Mouse (Mus musculus) midbrain, postnatal 0 days (tissue): ENCODE results near the gene Aff3. TPM values are rescaled to one million over a fixed set of nuclear protein-coding genes. Genes with fewer than 3 reads are reported as not detected.
A peak's percentile ranks its signal among the peaks of the same experiment; 100 is the strongest.

Experiments used
- ATAC-seq: fragments of 200-750 bp; cut with Nextera tagmentation; 2 replicates; pipeline ENCODE4 v1.8.0; 2017; ENCODE audit warnings: moderate number of reproducible peaks, mild to moderate bottlenecking, moderate TSS enrichment, moderate library complexity; ENCODE audit not compliant: low FRiP score
- DNase-seq: peaks from one replicate; pipeline ENCODE4 v3.0.0-alpha.2; 2015; ENCODE audit warnings: low spot score
- H3K27ac ChIP-seq: fragments of 300-500 bp; sonication (generic); 2 replicates; pipeline ENCODE4 v1.5.1; 2014; ENCODE audit warnings: low read depth, mild to moderate bottlenecking, low read length, mixed read lengths
- H3K27me3 ChIP-seq: fragments of 300-500 bp; sonication (generic); 2 replicates; pipeline ENCODE4 v1.6.1; 2014; ENCODE audit warnings: low read length, control low read depth, mixed read lengths; ENCODE audit not compliant: insufficient read depth
- H3K36me3 ChIP-seq: fragments of 300-500 bp; sonication (generic); 2 replicates; pipeline ENCODE4 v1.6.1; 2014; ENCODE audit warnings: low read length, control low read depth, mixed read lengths; ENCODE audit not compliant: insufficient read depth
- H3K4me1 ChIP-seq: fragments of 300-500 bp; sonication (generic); 2 replicates; pipeline ENCODE4 v1.6.1; 2014; ENCODE audit warnings: mild to moderate bottlenecking, control low read depth, antibody characterized with exemption, low read length, mixed read lengths; ENCODE audit not compliant: insufficient read depth
- H3K4me2 ChIP-seq: fragments of 300-500 bp; sonication (generic); 2 replicates; pipeline ENCODE4 v1.6.1; 2014; ENCODE audit warnings: low read depth, mild to moderate bottlenecking, low read length, mixed read lengths; ENCODE audit not compliant: poor library complexity, severe bottlenecking
- H3K4me3 ChIP-seq: fragments of 300-500 bp; sonication (generic); 2 replicates; pipeline ENCODE4 v1.5.1; 2014; ENCODE audit warnings: low read depth, mild to moderate bottlenecking, low read length, moderate library complexity
- H3K9ac ChIP-seq: fragments of 300-500 bp; sonication (generic); replicated peaks from 2 replicates; pipeline ENCODE4 v1.6.1; 2014; ENCODE audit warnings: mild to moderate bottlenecking, low read length, moderate library complexity, mixed read lengths; ENCODE audit not compliant: poor library complexity, severe bottlenecking
- H3K9me3 ChIP-seq: fragments of 300-500 bp; sonication (generic); 2 replicates; pipeline ENCODE4 v1.6.1; 2016; ENCODE audit warnings: low read length, control low read depth
- CTCF ChIP-seq: IDR thresholded peaks from 2 replicates; pipeline ENCODE4 v1.5.1; 2016; ENCODE audit warnings: antibody characterized with exemption, mild to moderate bottlenecking
- whole genome bisulfite sequencing: fragments of 180-500 bp; shearing (Covaris S2); extraction: QIAGEN DNeasy Blood & Tissue Kit; methylation state at CpG from one replicate; pipeline ENCODE4 v1.1.7; 2014; 5-methylcytosine and 5-hydroxymethylcytosine counted together
- polyA plus RNA-seq: library from polyadenylated mRNA; unstranded; fragments of >200 nt; fragmentation: Nextera tagmentation; extraction: Ambion mirVana; gene quantifications from 2 replicates; pipeline ENCODE4 v1.2.1, GENCODE M21; 2015
- total RNA-seq: library from RNA; depleted of rRNA; stranded (reverse); fragments of >200 nt; gene quantifications from 2 replicates; pipeline ENCODE4 v1.2.3, GENCODE M21; 2014

The Aff3 gene
- total and polyA plus RNA-seq, 2 experiments from 2014 or later, result 20.6 to 61.2 TPM

DNA sequence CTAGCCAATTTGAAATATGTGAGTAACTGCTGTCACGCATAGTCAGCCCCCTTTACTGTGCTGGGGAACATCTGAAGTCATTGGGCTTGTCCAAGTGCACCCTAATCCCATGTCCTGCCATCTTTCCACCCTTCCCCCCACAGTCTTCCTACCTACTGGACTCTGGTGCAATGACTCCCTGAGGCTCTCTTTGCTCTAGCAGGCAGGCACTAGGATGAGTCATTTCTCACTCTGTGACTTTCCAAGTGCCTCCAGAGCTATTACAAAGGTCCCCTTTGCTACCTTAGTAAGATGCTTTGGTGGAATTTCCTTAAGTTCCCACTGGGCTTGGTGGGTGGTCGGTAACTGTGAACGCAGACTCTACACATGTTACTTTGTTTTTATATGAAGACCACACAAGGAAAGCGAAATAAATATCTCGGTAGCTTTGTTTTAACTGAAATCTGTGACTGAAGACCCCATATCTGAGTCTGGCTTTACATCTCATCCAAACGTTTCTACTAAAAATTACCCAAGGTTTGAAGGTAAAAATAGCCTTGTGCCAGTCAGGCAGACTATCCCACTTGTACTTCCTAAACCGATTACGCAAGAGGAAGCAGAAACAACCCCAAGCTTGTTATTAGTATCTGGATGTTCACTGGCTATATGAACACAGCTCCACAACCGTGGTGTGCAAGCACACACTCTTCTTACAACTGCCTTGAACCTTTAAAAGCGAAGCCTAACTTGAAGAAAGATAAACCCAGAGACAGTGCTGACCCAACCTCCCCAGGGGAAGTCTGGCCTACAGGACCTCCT lies 405.0 kb downstream of the Aff3 start:
- TF ChIP-seq CTCF, result no peak
- Histone ChIP-seq H3K4me3 (no peak overlapping the region), H3K27ac (no peak overlapping the region), H3K36me3 (no peaks in the 10 kb centered on the region), H3K9ac (no peak overlapping the region), H3K27me3 (no peaks in the 10 kb centered on the region), H3K9me3 (no peaks in the 10 kb centered on the region), H3K4me2 (no peak overlapping the region), H3K4me1 (no peaks in the 10 kb centered on the region)
- ATAC-seq (no peak), DNase-seq (no peak)
- 86% methylated on average over 10 of the region's 10 CpGs for WGBS

- no peak for TF ChIP-seq CTCF
- H3K27ac ChIP-seq, result no peak overlapping the region
- H3K9me3 ChIP-seq, result no peaks in the 10 kb centered on the region
- DNase-seq (no peak), ATAC-seq (no peak)
- H3K36me3 ChIP-seq, result no peaks in the 10 kb centered on the region
- no peak overlapping the region for H3K4me2 ChIP-seq
- no peak overlapping the region for H3K9ac ChIP-seq
- 86% methylated on average over 8 of the region's 8 CpGs for WGBS
- H3K27me3 ChIP-seq, result no peaks in the 10 kb centered on the region
- no peak overlapping the region for H3K4me3 ChIP-seq
- H3K4me1 ChIP-seq, result no peaks in the 10 kb centered on the region
Observed at GRCm38 (mm10) chr1:38254426-38254825, 410.3 kb downstream of the Aff3 start.

GRCm38 (mm10) chr1:38252766-38253079 lies 412.0 kb downstream of the Aff3 start:
- H3K4me2 ChIP-seq, result no peak overlapping the region
- H3K27ac ChIP-seq, result no peak overlapping the region
- DNase-seq (peak; percentile 33), ATAC-seq (no peak)
- no peaks in the 10 kb centered on the region for H3K36me3 ChIP-seq
- H3K4me1 ChIP-seq, result no peaks in the 10 kb centered on the region
- whole genome bisulfite sequencing, result 43% methylated on average over 2 of the region's 2 CpGs
- H3K27me3 ChIP-seq, result no peaks in the 10 kb centered on the region
- H3K9ac ChIP-seq, result no peak overlapping the region
- no peak overlapping the region for H3K4me3 ChIP-seq
- TF ChIP-seq CTCF, result peak; percentile 71
- no peaks in the 10 kb centered on the region for H3K9me3 ChIP-seq

- no peaks in the 10 kb centered on the region for H3K36me3 ChIP-seq
- no peak overlapping the region for H3K9ac ChIP-seq
- ATAC-seq, result no peak
- DNase-seq, result no peak
- no peaks in the 10 kb centered on the region for H3K27me3 ChIP-seq
- 85% methylated on average over 19 of the region's 19 CpGs for WGBS
- TF ChIP-seq CTCF, result no peak
- H3K4me3 ChIP-seq, result no peak overlapping the region
- no peak overlapping the region for H3K27ac ChIP-seq
- H3K9me3 ChIP-seq, result no peaks in the 10 kb centered on the region
- H3K4me1 ChIP-seq, result no peaks in the 10 kb centered on the region
- H3K4me2 ChIP-seq, result no peak overlapping the region
Observed at GRCm38 (mm10) chr1:38252031-38252765, 412.6 kb downstream of the Aff3 start.

DNA sequence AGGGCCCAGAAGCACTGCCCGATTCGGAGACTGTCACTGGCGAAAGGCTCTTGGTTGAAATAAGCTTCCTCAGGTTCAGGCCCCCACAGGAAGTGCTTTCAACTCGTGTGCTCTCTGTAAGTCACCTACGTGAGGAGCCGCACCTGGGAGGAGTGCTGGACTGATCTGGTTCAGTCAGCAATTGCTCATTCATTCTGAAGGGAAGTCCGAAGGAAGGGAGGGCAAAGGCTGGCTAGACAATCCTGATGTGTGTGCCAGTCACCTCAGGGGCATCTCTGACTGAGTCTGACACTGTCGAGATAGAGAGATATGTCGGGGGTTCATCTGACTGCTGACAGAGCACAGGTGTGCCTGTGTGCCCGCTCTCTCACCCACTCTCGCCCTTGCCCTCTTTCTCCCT lies 413.3 kb downstream of the Aff3 start:
- no peak for DNase-seq
- H3K36me3 ChIP-seq, result no peaks in the 10 kb centered on the region
- no peak overlapping the region for H3K4me3 ChIP-seq
- H3K9me3 ChIP-seq, result no peaks in the 10 kb centered on the region
- no peak overlapping the region for H3K4me2 ChIP-seq
- TF ChIP-seq CTCF, result no peak
- 92% methylated on average over 11 of the region's 11 CpGs for WGBS
- no peak overlapping the region for H3K9ac ChIP-seq
- no peak overlapping the region for H3K27ac ChIP-seq
- H3K4me1 ChIP-seq, result no peaks in the 10 kb centered on the region
- no peak for ATAC-seq
- H3K27me3 ChIP-seq, result no peaks in the 10 kb centered on the region

- Histone ChIP-seq H3K4me3 (no peak overlapping the region), H3K27me3 (no peaks in the 10 kb centered on the region), H3K4me2 (no peak overlapping the region), H3K36me3 (no peaks in the 10 kb centered on the region), H3K9ac (no peak overlapping the region), H3K27ac (no peak overlapping the region), H3K4me1 (no peaks in the 10 kb centered on the region), H3K9me3 (no peaks in the 10 kb centered on the region)
- no peak for ATAC-seq
- no peak for DNase-seq
- WGBS, result 91% methylated on average over 3 of the region's 3 CpGs
- TF ChIP-seq CTCF, result no peak
Observed at GRCm38 (mm10) chr1:38250246-38250645, 414.5 kb downstream of the Aff3 start.
